Mouse (Mus musculus) spleen, embryonic (tissue): ENCODE results near the gene Fam149b.

Experiments used
- CTCF ChIA-PET: fragments of 350-600 bp; sonication (Branson Sonifier 250); formaldehyde crosslinking; loops from one replicate; lab custom pipeline; 2022; lab: Charles Lee

Gene Fam149b

GRCm38 (mm10) chr14:20388441-20389129, 40.6 kb downstream of the Fam149b start, which contains the start of gene Dnajc9:
Gene Dnajc9 (minus strand): TSS chr14:20388910.
- CTCF ChIA-PET, result interaction anchor here (1.5 kb wide), 1 partner anchor 10 kb away, joined by 12 read pairs; no protein-coding TSS in a partner anchor

DNA sequence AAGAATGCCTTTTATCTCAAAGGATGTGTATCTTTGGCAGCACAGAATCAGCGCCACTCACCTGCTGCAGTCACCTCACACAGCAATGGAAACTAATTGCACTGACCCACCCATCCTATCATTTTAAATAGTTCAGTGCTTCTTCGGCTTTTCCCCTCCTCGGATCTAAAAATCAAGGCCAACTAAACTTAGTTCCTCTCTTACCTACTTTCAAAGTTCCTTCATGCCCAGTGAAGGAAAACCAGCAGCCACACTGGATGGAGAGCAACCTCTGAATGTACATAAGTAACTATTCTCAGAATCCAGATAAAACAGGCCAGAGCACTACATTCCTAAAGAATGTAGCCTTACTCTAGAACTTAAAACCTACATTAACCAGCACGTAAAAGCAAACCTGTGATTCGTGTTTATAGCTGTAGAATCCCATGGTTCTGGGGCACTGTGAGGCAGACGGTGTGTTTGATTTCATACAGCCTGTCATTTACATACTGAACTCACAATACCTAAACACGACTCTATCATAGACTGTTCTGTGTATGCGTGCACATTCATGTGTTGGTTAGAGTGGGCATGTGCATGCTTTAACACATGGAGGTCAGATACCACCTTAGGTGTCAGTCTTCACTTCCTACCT, 41.6 kb downstream of the Fam149b start:
- CTCF ChIA-PET, result no interaction called here

GRCm38 (mm10) chr14:20392326-20392725, 44.4 kb downstream of the Fam149b start:
- CTCF ChIA-PET, result interaction anchor here (0.7 to 2.8 kb wide), 3 partner anchors 12 to 45 kb away, joined by 3 to 12 read pairs (median 3); partner anchors contain the start of genes Ecd and Fam149b

DNA sequence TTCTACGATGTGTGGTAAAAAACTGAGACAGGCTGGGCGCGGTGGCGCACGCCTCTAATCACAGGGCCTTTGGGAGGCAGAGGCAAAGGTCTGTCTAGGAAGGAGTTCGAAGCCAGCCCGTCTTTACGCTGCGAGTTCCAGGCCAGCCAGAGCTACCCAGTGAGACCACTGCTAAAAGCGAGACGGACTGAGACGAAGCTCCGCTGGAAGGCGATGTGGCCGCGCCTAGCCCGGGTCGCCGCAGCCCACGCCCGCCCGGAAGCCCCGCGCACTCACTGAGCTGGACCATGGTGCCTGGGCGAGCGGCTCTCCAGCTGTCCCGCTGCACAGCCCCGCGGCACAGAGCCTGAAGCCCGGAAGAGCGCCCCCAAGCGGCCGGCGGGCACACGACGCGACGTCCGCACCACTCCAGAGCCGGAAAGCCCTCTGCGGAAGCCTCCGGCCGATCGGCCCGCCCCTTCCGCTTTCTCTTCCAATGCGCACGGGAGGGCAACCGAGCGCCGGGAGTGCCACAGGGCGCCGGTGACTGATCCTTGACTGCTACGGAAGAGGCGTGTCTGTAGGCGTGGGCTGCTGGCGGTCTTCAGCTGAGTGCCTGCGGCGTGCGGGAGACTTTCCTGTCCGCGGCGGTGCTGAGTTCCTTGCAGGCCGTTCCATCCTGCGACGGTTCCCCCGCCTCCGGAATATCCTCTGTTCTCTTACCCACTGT, 45.4 kb downstream of the Fam149b start, which contains the start of gene Mrps16:
Gene Mrps16 (minus strand): TSS at position 430 of the 709 bp plus-strand sequence.
- CTCF ChIA-PET, result interaction anchor here (0.6 to 2.8 kb wide), 5 partner anchors 11 to 144 kb away, joined by 3 to 12 read pairs (median 4); partner anchors contain the start of genes Ecd and Fam149b

GRCm38 (mm10) chr14:20397220-20397619, 49.3 kb downstream of the Fam149b start:
- CTCF ChIA-PET, result no interaction called here

DNA sequence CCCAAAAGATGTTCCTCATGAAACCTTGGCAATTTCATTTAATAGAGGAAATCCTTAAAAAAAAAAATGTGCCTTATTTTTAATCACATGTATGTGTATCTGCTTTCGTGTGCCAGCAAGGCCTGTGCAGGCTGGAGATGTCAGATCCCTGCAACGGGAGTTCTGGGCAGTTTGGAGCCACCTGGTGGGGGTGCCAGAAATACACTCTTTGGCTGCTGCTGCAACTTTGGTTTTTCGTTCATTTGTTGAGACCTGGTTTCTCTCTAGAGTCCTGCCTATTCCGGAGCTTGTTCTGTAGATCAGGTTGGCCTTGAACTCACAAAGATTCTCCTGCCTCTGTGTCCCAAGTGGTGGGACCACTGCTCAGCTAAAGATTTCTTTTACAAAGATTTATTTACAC, 50.9 kb downstream of the Fam149b start:
- CTCF ChIA-PET, result interaction anchor here (0.8 kb wide), 1 partner anchor 509 kb away, joined by 3 read pairs; no protein-coding TSS in a partner anchor

DNA sequence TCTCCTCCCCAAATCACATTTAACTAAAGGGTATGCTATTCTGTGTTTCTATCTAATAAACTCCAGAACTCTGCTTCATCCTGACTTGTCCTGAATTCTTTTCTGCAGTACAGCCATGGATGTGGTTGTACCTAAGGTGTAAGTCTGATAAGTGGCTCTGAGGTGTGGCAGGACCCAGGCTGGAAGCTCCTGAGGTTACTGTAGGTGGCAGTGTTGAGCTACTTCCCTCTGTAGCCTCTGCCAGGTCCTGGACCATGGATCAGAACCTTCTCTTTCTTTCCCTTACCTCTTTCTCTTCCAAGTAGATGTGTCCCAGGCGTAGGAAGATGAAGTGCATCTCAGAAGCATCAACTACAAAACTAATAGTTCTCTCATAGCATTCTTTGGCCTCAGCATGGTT, 52.1 kb downstream of the Fam149b start:
- CTCF ChIA-PET, result no interaction called here

DNA sequence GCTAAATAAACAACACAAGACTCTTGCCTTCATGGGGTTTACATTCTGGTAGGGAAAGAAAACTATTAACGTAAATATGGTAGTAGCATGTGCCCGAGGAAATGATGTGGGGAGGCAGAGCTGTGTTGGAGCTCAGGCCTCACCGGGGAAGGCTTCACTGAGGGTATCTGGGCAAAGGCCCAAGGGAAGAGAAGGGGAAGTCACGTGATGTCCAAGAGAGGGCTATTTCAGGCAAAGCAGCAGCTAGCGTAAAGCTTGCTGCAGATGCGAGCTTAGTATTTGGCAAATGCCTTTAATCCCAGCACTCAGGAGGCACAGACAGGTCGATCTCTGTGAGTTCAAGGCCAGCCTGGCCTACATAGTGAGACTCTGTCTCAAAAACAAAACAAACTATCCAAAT, 74.3 kb downstream of the Fam149b start:
- CTCF ChIA-PET, result no interaction called here

DNA sequence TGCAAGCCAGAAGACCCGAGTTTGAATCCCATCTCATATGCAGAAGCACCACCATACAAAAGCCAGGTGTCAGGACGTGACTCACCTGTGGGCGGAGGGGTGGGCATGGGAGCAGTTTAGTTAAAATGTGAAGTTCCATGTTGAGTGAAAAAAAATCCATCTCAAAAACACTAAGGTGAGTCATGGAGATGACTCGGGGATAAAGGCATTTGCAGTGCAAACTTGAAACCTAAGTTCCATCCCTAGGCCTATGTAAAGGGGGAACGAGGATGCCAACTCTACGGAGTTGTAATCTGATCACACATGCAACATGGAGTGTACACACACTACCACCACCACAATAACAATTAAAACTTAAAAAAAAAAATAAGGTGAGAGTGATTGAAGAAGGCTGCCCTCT, 75.1 kb downstream of the Fam149b start:
- CTCF ChIA-PET, result no interaction called here

- CTCF ChIA-PET, result no interaction called here
Measured at GRCm38 (mm10) chr14:20428593-20428992, 80.6 kb downstream of the Fam149b start.

- CTCF ChIA-PET, result no interaction called here
Measured at GRCm38 (mm10) chr14:20429833-20430232, 81.9 kb downstream of the Fam149b start.

DNA sequence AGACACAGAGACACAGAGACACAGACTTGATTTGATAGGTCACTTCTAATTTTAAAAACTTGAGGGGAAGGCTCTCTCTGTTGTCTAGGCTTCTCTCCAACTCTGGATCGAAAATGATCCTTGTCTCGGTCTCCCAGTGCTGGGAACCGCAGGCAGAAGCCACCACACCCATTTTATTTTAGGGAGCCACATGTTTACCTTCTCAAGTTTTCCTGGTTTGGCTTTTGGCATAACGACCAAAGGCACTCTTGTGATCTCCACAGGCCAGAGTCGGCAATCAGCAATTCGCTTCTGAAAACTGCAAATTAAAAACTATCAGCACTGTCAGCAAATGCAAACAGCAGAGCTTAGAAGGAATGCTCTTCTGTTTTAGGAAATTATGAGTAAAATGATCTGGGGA, 83.8 kb downstream of the Fam149b start:
- CTCF ChIA-PET, result no interaction called here

DNA sequence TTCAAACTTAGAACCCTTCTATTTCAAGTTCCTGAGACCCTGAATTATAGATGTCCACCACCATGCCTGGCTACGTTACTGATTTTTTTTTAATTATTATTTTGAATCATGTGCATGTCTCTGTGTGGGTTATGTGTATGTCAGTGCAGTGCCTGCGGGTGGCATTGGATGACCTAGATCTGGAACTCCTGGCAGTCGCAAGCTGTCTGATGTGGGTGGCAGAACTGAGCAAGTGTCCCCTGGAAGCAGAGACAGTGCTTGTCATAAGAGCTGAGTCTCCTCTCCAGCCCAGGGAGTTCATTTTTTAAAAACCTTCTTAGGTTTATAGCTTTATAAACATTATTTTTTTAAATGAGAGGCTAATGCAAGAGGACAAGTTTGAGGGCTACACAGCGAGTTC, 84.5 kb downstream of the Fam149b start:
- CTCF ChIA-PET, result no interaction called here
